Mouse (Mus musculus) B cell, adult 2 months (primary cell): ENCODE data around the gene Kcnk13.

Experiments used
- DNase-seq, 2 experiments: peaks; one replicate each; pipeline ENCODE4 v3.0.0; 2022

The Kcnk13 gene

DNA sequence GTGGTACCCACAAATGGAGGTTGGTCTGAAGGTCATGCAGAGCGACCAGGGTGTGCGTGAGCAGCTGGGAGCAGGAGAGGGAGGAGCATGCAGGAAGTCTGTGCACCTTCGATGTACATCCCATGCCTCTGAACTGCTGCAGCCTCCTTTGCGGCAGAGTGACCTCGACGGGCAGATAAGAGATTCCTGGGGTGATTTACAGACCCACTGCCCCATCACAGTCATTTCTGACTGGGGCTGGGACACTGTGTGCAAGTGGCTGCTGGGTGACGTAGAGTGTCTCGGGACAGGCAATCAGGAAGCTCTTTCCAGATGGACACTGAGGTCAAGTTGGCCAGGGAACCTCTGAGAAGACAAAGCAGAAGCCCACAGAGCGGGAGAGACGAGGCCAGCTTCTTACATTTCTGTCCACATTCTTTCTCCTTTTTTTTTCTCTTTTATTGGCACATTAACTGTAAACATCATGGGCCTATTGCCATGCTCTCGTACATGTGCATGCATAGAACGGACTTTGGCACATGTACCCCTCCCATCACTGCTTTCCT, 59.6 kb downstream of the Kcnk13 start:
- no peak for DNase-seq

DNA sequence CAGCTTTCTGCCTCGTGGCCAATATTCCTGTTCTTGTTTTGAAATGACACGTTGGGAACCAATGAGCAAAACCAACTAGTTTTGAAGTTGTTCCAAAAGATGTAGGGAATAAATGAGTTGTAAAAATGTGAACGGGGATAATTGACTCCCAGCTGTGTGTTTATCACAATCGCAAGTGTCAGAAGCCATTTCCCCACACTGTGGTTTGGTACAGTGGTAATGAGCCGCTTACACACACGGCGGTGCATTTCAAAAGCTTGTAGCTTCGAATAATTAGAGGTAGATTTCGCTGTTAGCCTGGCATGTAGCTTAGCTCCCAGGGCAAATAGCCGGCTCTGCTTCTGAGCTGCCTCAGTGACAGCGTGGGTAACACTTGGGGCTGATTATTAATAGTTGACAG, 61.4 kb downstream of the Kcnk13 start:
- DNase-seq, result no peak

DNA sequence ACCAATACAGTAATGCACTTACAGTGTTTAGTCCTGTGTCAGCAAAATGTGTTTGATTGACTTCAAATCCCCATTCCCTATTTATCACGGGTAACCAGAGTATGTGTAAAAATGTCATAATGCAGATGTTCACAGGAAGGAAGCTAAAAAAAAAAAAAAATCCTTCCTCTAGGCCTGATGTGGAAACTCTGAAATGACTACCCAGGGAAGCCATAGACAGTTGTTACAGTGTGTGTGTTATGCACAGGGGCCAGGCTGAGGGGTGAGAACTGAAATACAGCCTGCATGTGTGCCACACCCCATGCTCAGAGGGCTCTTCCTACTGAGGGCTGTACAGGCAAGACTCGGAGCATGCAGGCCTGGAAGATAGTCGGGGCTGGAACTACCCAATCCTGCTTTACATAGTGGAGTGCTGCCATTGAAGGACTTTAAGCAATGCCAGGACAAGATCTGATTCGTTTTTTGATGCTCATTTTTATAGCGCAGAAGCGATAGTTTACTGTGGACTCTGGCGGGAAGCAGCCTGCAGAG, 62.5 kb downstream of the Kcnk13 start:
- no peak for DNase-seq

DNA sequence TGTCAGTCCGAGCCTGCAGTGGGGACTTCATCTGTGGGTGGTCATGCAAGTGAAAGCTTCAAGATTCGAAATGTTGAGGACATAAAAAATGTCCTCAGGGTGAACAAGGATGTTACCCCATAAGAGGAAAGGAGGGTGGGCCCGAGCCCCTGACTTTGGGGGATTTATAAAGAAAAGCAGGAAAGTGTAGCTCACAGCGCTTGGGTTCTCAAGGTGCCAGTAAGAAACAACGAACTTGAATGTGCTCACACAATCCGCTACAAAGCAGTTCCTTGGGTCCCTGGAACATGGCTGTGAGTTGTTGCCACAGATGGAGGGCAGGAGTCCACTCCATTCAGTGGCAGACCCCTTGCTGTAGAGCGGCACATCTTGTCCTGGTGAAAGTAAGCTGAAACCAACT, 63.0 kb downstream of the Kcnk13 start:
- DNase-seq, result no peak

- no peak for DNase-seq
Observed at GRCm38 (mm10) chr12:100031681-100032080, 67.4 kb downstream of the Kcnk13 start.

- no peak for DNase-seq
Observed at GRCm38 (mm10) chr12:100032521-100032920, 68.2 kb downstream of the Kcnk13 start.

DNA sequence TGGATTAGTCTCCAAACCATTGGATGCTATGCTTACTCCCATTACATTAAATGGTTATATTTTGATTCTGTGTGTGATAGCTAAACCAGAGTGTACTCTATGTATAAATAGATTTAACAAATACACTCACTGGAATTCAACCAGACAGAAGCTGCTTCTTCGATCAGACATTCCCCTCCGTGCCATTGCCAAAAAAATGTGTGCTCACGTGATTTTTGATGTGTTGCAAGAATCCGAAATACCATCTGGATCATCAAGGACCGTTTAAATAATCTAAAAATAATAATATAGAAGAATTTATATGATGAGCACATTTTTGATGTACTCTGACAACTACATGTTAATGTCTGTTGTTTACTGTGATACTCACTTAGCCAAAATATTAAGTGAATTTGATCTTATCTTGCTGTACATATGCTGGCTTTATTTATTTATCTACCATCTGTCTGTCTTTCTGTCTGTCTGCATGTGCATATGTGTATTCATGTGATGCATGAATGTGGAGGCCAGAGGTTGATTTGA, 74.5 kb downstream of the Kcnk13 start:
- DNase-seq, result no peak

DNA sequence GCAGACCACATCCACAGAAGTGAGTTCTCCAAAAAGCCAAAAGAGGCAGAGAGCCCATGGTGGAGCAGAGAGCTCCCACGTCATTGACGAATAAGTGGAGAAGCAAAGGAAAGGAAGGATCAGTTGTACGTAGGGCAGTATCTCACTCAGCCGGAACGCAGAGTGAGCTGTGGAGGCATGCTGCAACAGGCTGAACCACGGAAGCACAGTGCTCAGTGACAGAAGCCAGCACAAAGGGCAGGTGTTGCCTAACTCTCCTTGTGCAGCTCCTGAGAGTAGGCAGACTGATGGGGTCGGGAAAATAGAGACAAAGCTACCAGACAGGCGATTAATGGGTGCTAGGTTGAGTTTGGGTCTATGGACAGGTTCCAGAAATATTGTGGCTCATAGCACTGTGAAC, 77.8 kb downstream of the Kcnk13 start:
- no peak for DNase-seq

DNA sequence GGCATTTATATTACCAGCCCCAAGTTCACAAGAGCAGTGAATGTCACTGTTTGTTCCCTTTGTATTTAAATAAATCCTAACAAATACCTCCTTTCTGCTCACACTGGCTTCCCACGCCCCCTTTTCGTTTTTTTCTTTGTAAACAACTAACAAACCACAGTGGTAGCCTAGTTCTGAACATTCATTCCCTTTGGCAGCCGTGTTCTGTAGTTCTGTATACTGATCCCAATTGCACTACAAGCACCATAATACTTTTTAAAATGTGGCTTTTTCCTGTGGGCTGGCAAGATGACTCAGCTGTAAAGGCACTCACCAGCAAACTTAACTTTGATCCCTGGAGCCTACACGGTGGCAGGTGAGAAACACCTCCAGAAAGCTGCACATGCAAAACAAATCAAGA, 80.4 kb downstream of the Kcnk13 start:
- DNase-seq, result no peak

- DNase-seq, result no peak
Observed at GRCm38 (mm10) chr12:100050552-100050951, 86.3 kb downstream of the Kcnk13 start.

GRCm38 (mm10) chr12:100053617-100054016, 89.3 kb downstream of the Kcnk13 start:
- no peak for DNase-seq

GRCm38 (mm10) chr12:100061071-100061470, 96.8 kb downstream of the Kcnk13 start:
- no peak for DNase-seq

- DNase-seq, result no peak
Observed at GRCm38 (mm10) chr12:100061826-100062225, 97.5 kb downstream of the Kcnk13 start.

DNA sequence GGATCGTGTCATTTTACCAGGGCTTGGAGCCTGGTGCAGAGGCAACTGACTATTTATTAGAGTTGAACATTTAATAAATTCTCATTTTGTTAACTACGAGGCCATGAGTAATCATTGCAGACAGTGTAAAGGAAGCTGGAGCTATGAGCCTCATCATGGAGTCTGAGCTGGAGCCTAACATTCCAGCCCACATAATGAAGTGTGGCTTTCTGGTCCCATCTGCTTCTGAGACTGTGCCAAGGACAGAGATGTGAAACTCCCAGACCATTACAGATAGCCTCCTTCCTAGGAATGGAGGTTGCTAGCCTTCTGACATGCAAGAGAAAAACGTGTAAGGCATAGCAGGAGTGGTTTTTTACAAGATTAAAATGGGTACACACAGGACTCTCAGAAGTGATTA, 98.3 kb downstream of the Kcnk13 start:
- DNase-seq, result no peak

DNA sequence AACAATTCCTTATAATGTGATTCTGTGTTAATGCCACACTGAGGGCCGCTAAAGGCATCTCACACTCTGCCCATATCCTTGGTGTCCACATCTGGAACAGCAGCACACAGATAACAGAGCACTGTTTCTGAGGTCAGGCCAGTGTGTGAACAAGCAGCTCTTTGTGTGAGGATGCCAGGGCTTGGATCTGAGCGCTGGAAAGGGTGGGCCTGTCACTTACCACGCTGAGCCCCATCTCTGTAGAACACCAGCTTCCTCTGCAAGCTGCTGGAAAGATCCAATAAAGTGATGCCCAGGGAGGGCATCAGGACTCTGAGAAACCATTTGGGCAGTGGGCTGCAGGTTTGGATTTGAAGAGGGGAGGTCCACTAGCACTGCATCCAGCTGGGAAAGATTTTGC, 100.8 kb downstream of the Kcnk13 start:
- DNase-seq, result no peak

DNA sequence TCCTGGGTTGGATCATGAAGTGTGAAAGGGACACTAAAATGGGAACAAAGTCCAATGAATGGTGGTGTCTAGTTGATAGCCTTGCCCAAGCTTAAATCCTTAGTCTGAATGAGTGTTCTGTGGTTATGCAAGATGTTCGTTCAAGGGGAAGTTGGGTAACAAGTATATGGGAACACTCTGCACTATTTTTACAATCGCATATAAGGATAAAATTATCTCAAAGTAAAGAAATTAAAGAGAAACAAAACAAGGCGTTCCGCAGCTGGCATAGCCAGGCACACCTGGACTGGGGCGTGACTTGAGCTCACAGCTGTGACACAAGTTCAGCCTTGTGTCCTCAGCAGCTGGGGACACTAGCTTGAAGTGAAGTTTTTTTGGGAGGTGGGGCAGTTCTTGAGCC, 103.2 kb downstream of the Kcnk13 start:
- no peak for DNase-seq

- DNase-seq, result no peak
Observed at GRCm38 (mm10) chr12:100073201-100073672, 108.9 kb downstream of the Kcnk13 start.

GRCm38 (mm10) chr12:100075715-100076114, 111.4 kb downstream of the Kcnk13 start:
- DNase-seq, result no peak

GRCm38 (mm10) chr12:100079636-100080286, 115.5 kb downstream of the Kcnk13 start:
- DNase-seq, result no peak

- no peak for DNase-seq
Observed at GRCm38 (mm10) chr12:100088026-100088425, 123.7 kb downstream of the Kcnk13 start.

GRCm38 (mm10) chr12:100089265-100089664, 125.0 kb downstream of the Kcnk13 start:
- DNase-seq, result no peak

GRCm38 (mm10) chr12:100090750-100091149, 126.5 kb downstream of the Kcnk13 start:
- DNase-seq, result no peak

DNA sequence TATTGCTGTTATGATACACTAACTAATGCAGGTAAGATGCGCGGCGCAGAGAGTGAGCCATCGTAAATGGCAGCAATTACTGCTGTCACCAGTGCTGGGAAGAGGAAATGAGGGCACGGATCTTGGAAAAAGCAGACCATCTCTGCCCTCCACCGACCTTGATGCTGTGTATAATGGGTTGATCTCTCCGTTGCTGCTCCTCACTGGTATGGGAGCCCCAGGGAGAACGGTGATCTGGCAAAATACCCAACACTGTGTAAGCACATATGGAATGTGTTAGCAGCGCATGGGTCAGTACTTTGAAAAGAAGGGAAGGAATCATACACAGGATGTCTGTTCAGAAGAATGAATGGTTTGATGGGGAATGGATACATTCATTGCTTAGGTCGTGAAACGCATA, 128.7 kb downstream of the Kcnk13 start:
- DNase-seq, result no peak

DNA sequence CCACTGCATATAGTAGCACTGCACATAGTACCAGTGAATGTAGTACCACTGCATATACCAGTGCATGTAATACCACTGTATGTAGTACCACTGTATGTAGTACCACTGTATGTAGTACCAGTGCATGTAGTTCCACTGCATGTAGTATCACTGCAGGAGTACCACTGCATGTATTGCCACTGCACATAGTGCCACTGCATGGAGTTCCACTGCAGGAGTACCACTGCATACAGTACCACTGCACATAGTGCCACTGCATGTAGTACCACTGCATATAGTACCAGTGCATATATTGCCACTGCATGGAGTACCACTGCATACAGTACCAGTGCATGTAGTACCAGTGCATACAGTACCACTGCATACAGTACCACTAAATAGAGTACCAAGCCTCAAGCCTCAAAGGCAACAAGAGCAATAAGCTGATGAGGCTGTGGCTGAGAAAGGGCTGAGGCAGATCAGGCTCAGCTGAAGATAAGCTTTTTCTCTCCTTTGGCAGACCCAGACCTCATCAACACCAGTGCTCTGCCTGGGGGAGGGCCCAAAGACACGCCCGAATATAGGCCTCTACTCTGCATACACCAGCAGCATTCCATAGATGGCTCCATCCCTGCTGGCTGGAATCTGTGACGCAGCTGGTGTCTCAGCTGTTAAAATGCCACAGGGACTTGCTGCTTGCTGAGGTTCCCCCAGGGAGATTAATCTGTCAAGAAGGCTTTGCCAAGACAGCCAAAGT, 135.8 kb downstream of the Kcnk13 start:
- no peak for DNase-seq
